Mouse (Mus musculus) liver, postnatal 0 days (tissue): ENCODE measurements around the gene Vps53. TPM values are rescaled to one million over a fixed set of nuclear protein-coding genes. Genes with fewer than 3 reads are reported as not detected.
A peak's percentile ranks its signal among the peaks of the same experiment; 100 is the strongest.

Source experiments
- ATAC-seq: fragments of 200-750 bp; cut with Nextera tagmentation; 2 replicates; pipeline ENCODE4 v1.8.0; 2017; ENCODE audit warnings: mild to moderate bottlenecking, moderate library complexity
- DNase-seq: peaks from one replicate; pipeline ENCODE4 v3.0.0-alpha.2; 2016
- H3K27ac ChIP-seq: fragments of 300-500 bp; sonication (generic); 2 replicates; pipeline ENCODE4 v1.5.1; 2014; ENCODE audit warnings: antibody characterized with exemption, moderate library complexity, mild to moderate bottlenecking, low read depth
- H3K27me3 ChIP-seq: fragments of 300-500 bp; sonication (generic); 2 replicates; pipeline ENCODE4 v1.6.1; 2014; ENCODE audit warnings: low read length, control low read depth, mixed read lengths; ENCODE audit not compliant: insufficient read depth
- H3K36me3 ChIP-seq: fragments of 300-500 bp; sonication (generic); replicated peaks from 2 replicates; pipeline ENCODE4 v1.6.1; 2014; ENCODE audit warnings: mild to moderate bottlenecking, control low read depth, low read length, moderate library complexity, mixed read lengths; ENCODE audit not compliant: insufficient read depth
- H3K4me1 ChIP-seq: fragments of 300-500 bp; sonication (generic); 2 replicates; pipeline ENCODE4 v1.6.1; 2014; ENCODE audit warnings: antibody characterized with exemption, mild to moderate bottlenecking, control low read depth; ENCODE audit not compliant: insufficient read depth
- H3K4me2 ChIP-seq: fragments of 300-500 bp; sonication (generic); 2 replicates; pipeline ENCODE4 v1.6.1; 2014; ENCODE audit warnings: low read depth, mild to moderate bottlenecking, low read length, moderate library complexity, mixed read lengths
- H3K4me3 ChIP-seq: fragments of 300-500 bp; sonication (generic); 2 replicates; pipeline ENCODE4 v1.5.1; 2014; ENCODE audit warnings: low read depth, low read length
- H3K9ac ChIP-seq: fragments of 300-500 bp; sonication (generic); replicated peaks from 2 replicates; pipeline ENCODE4 v1.6.1; 2014; ENCODE audit warnings: mild to moderate bottlenecking, moderate library complexity
- H3K9me3 ChIP-seq: fragments of 300-500 bp; sonication (generic); 2 replicates; pipeline ENCODE4 v1.6.1; 2016; ENCODE audit warnings: mild to moderate bottlenecking, control low read depth, low read length, mixed read lengths
- CTCF ChIP-seq: sonication (generic); IDR thresholded peaks from 2 replicates; pipeline ENCODE4 v1.5.1; 2016; ENCODE audit warnings: antibody characterized with exemption, low read depth
- EP300 ChIP-seq: IDR thresholded peaks from 2 replicates; pipeline ENCODE4 v1.6.1; 2016; ENCODE audit warnings: antibody characterized with exemption, low read depth, mild to moderate bottlenecking
- WGBS: fragments of 180-500 bp; shearing (Covaris S2); extraction: QIAGEN DNeasy Blood & Tissue Kit; methylation state at CpG from one replicate; pipeline ENCODE4 v1.1.7; 2014; ENCODE audit not compliant: insufficient replicate concordance; 5-methylcytosine and 5-hydroxymethylcytosine counted together
- polyA plus RNA-seq: library from polyadenylated mRNA; unstranded; fragments of >200 nt; fragmentation: Nextera tagmentation; extraction: Ambion mirVana; gene quantifications from 2 replicates; pipeline ENCODE4 v1.2.1, GENCODE M21; 2015

Vps53 gene
- polyA plus RNA-seq, 1 experiment from 2014 or later = 16.2 TPM

GRCm38 (mm10) chr11:76099193-76099975, 80.1 kb downstream of the Vps53 start:
- DNase-seq (no peak), ATAC-seq (no peak)
- H3K36me3 ChIP-seq = peaks cover 13% of the 10 kb centered on the region; the same call in 1 of the 2 replicates
- H3K9me3 ChIP-seq = no peaks in the 10 kb centered on the region
- H3K4me3 ChIP-seq = no peak overlapping the region
- no peak overlapping the region for H3K4me2 ChIP-seq
- H3K9ac ChIP-seq = no peak overlapping the region
- TF ChIP-seq CTCF (no peak), EP300 (no peak)
- no peak overlapping the region for H3K27ac ChIP-seq
- no peaks in the 10 kb centered on the region for H3K27me3 ChIP-seq
- no peaks in the 10 kb centered on the region for H3K4me1 ChIP-seq
- 71% methylated on average over 4 of the region's 4 CpGs for WGBS

- DNase-seq (no peak), ATAC-seq (no peak)
- Histone ChIP-seq H3K4me3 (no peak overlapping the region), H3K27me3 (no peaks in the 10 kb centered on the region), H3K9ac (no peak overlapping the region), H3K27ac (no peak overlapping the region), H3K4me1 (no peaks in the 10 kb centered on the region), H3K9me3 (no peaks in the 10 kb centered on the region), H3K36me3 (peaks cover 16% of the 10 kb centered on the region), H3K4me2 (no peak overlapping the region)
- WGBS = 86% methylated on average over 8 of the region's 8 CpGs
- TF ChIP-seq CTCF = no peak; the same call in 1 of the 2 replicates
- TF ChIP-seq EP300 = no peak
Observed at GRCm38 (mm10) chr11:76093610-76094009, 85.8 kb downstream of the Vps53 start.

GRCm38 (mm10) chr11:76089776-76090175, 89.7 kb downstream of the Vps53 start:
- no peak overlapping the region for H3K27ac ChIP-seq
- no peak overlapping the region for H3K4me2 ChIP-seq
- peaks cover 12% of the 10 kb centered on the region for H3K36me3 ChIP-seq
- no peak for ATAC-seq
- WGBS = 78% methylated on average over 6 of the region's 6 CpGs
- no peak for DNase-seq
- H3K27me3 ChIP-seq = no peaks in the 10 kb centered on the region
- H3K4me3 ChIP-seq = no peak overlapping the region
- no peaks in the 10 kb centered on the region for H3K9me3 ChIP-seq
- no peak overlapping the region for H3K9ac ChIP-seq
- TF ChIP-seq CTCF = no peak
- no peak for TF ChIP-seq EP300
- no peaks in the 10 kb centered on the region for H3K4me1 ChIP-seq

- H3K4me3 ChIP-seq = no peak overlapping the region
- H3K4me2 ChIP-seq = peak overlapping the region; percentile 24; the same call in 1 of the 2 replicates
- H3K9me3 ChIP-seq = no peaks in the 10 kb centered on the region
- WGBS = 56% methylated on average over 4 of the region's 4 CpGs
- no peaks in the 10 kb centered on the region for H3K27me3 ChIP-seq
- no peaks in the 10 kb centered on the region for H3K4me1 ChIP-seq
- peaks cover 12% of the 10 kb centered on the region for H3K36me3 ChIP-seq
- ATAC-seq = no peak
- TF ChIP-seq EP300 (no peak), CTCF (no peak)
- peak overlapping the region; percentile 3; the same call in 1 of the 2 replicates for H3K27ac ChIP-seq
- H3K9ac ChIP-seq = no peak overlapping the region
- no peak for DNase-seq
Observed at GRCm38 (mm10) chr11:76088506-76088905, 90.9 kb downstream of the Vps53 start.

- no peaks in the 10 kb centered on the region for H3K9me3 ChIP-seq
- DNase-seq = peak; percentile 71
- H3K4me2 ChIP-seq = no peak overlapping the region
- WGBS = 69% methylated on average over 5 of the region's 5 CpGs
- TF ChIP-seq EP300 = no peak
- TF ChIP-seq CTCF = peak; percentile 82
- ATAC-seq = no peak
- no peak overlapping the region for H3K9ac ChIP-seq
- H3K4me3 ChIP-seq = no peak overlapping the region
- H3K4me1 ChIP-seq = no peaks in the 10 kb centered on the region
- no peak overlapping the region for H3K27ac ChIP-seq
- H3K36me3 ChIP-seq = peaks cover 24% of the 10 kb centered on the region
- no peaks in the 10 kb centered on the region for H3K27me3 ChIP-seq
Observed at GRCm38 (mm10) chr11:76085898-76086591, 93.4 kb downstream of the Vps53 start.

GRCm38 (mm10) chr11:76084943-76085342, 94.5 kb downstream of the Vps53 start:
- 58% methylated on average over 1 of the region's 1 CpGs for WGBS

More at GRCm38 (mm10) chr11:76084943-76085342, 94.5 kb downstream of the Vps53 start:
- Histone ChIP-seq H3K9me3 (no peaks in the 10 kb centered on the region), H3K4me3 (no peak overlapping the region), H3K27me3 (no peaks in the 10 kb centered on the region), H3K4me1 (no peaks in the 10 kb centered on the region), H3K9ac (no peak overlapping the region), H3K36me3 (peaks cover 29% of the 10 kb centered on the region), H3K4me2 (no peak overlapping the region), H3K27ac (no peak overlapping the region)
- DNase-seq (no peak), ATAC-seq (no peak)
- no peak for TF ChIP-seq CTCF
- no peak for TF ChIP-seq EP300
